Mouse (Mus musculus) stomach, postnatal 0 days (tissue): ENCODE data around the gene Clrn2.

Source experiments
- CTCF ChIP-seq: IDR thresholded peaks from 2 replicates; pipeline ENCODE4 v1.5.1; 2016; ENCODE audit warnings: antibody characterized with exemption, low read depth, mild to moderate bottlenecking, moderate library complexity
- EP300 ChIP-seq: optimal IDR thresholded peaks from 2 replicates; pipeline ENCODE3; 2016; ENCODE audit warnings: antibody characterized with exemption

DNA sequence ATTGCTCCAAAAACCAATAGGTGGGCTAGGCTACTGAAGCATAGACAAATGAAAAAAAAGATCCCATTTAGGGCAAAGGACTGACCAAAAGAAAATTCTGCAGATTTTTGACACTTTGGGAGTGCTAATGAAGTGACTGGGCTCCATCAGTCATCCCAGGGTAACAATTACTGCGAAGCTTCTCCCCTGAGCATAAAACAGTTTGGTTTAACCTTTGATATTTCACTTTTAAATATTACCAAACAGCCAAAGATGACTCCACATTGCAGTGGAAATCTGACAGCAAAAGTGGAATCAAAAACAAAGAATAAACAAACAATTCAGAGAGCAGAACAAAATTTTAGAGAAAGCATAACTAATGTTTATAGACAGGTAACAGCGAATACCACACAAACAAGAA, 27.6 kb downstream of the Clrn2 start:
- no peak for TF ChIP-seq CTCF
- no peak for TF ChIP-seq EP300
